Mouse (Mus musculus): ENCODE results near the gene Abhd5.

GRCm38 (mm10) chr9:122398746-122399145, 47.3 kb downstream of the Abhd5 start:
- TF ChIP-seq CTCF (conservative IDR thresholded peaks at IDR 0.05; ENCODE audit: low read length) (no peak), POU5F1 (IDR thresholded peaks at IDR 0.05; ENCODE audit: borderline replicate concordance, low read length) (no peak), NANOG (IDR thresholded peaks at IDR 0.05; ENCODE audit: borderline replicate concordance, low read length) (no peak)
